Mouse (Mus musculus): ENCODE measurements at regions not wholly inside any gene's neighbourhood (a gene's known extent, or its start where the extent isn't known, plus 50 kb on each side); places are given as distances from the start of the nearest gene placed in this dataset.

- Histone ChIP-seq H3K9me3 (ENCODE audit: control insufficient read depth, low read length) (no peaks in the 10 kb centered on the region), H3K9ac (ENCODE audit: low read length) (no peak overlapping the region), H3K4me2 (replicated peaks; ENCODE audit: low read depth) (no peak overlapping the region), H3K36me3 (ENCODE audit: control insufficient read depth, insufficient read depth, low read length) (no peaks in the 10 kb centered on the region), H3K4me1 (replicated peaks; ENCODE audit: control insufficient read depth, insufficient read depth) (no peaks in the 10 kb centered on the region), H3K27me3 (ENCODE audit: control insufficient read depth, insufficient read depth, low read length) (no peaks in the 10 kb centered on the region), H3K27ac (replicated peaks) (peak overlapping the region; percentile 5), H3K4me3 (ENCODE audit: low read depth, low read length) (no peak overlapping the region)
- DNase-seq (ENCODE audit: low spot score), result no peak
- 93% methylated on average over 3 of the region's 3 CpGs for WGBS
- TF ChIP-seq CTCF (IDR thresholded peaks at IDR 0.05; ENCODE audit: low read depth) (no peak), EP300 (optimal IDR thresholded peaks at IDR 0.05) (no peak)
- no peak for ATAC-seq (ENCODE audit: low FRiP score, low TSS enrichment)
These were observed 62.5 kb upstream of the Hpgd start for GRCm38 (mm10) chr8:56231930-56232329.

GRCm38 (mm10) chr8:56232552-56232951 is 61.8 kb upstream of the Hpgd start:
- DNase-seq (ENCODE audit: low spot score), result no peak
- peak; percentile 80 for ATAC-seq (ENCODE audit: low FRiP score, low TSS enrichment)
- no peaks in the 10 kb centered on the region for H3K27me3 ChIP-seq (ENCODE audit: control insufficient read depth, insufficient read depth, low read length)
- WGBS, result 35% methylated on average over 3 of the region's 3 CpGs
- H3K4me3 ChIP-seq (ENCODE audit: low read depth, low read length), result no peak overlapping the region
- H3K27ac ChIP-seq (replicated peaks), result peak overlapping the region; percentile 5
- H3K36me3 ChIP-seq (ENCODE audit: control insufficient read depth, insufficient read depth, low read length), result no peaks in the 10 kb centered on the region
- no peak overlapping the region for H3K4me2 ChIP-seq (replicated peaks; ENCODE audit: low read depth)
- TF ChIP-seq CTCF (IDR thresholded peaks at IDR 0.05; ENCODE audit: low read depth) (no peak), EP300 (optimal IDR thresholded peaks at IDR 0.05) (no peak)
- H3K9ac ChIP-seq (ENCODE audit: low read length), result no peak overlapping the region
- H3K9me3 ChIP-seq (ENCODE audit: control insufficient read depth, low read length), result no peaks in the 10 kb centered on the region
- no peaks in the 10 kb centered on the region for H3K4me1 ChIP-seq (replicated peaks; ENCODE audit: control insufficient read depth, insufficient read depth)

GRCm38 (mm10) chr8:56233816-56234215 is 60.6 kb upstream of the Hpgd start:
- no peaks in the 10 kb centered on the region for H3K9me3 ChIP-seq (ENCODE audit: control insufficient read depth, low read length)
- no peak for DNase-seq (ENCODE audit: low spot score)
- no peak overlapping the region for H3K9ac ChIP-seq (ENCODE audit: low read length)
- no peaks in the 10 kb centered on the region for H3K36me3 ChIP-seq (ENCODE audit: control insufficient read depth, insufficient read depth, low read length)
- H3K4me3 ChIP-seq (ENCODE audit: low read depth, low read length), result no peak overlapping the region
- no peaks in the 10 kb centered on the region for H3K27me3 ChIP-seq (ENCODE audit: control insufficient read depth, insufficient read depth, low read length)
- TF ChIP-seq EP300 (optimal IDR thresholded peaks at IDR 0.05), result no peak
- TF ChIP-seq CTCF (IDR thresholded peaks at IDR 0.05; ENCODE audit: low read depth), result no peak
- no peaks in the 10 kb centered on the region for H3K4me1 ChIP-seq (replicated peaks; ENCODE audit: control insufficient read depth, insufficient read depth)
- no peak overlapping the region for H3K4me2 ChIP-seq (replicated peaks; ENCODE audit: low read depth)
- no peak overlapping the region for H3K27ac ChIP-seq (replicated peaks)
- WGBS, result 63% methylated on average over 5 of the region's 5 CpGs
- ATAC-seq (ENCODE audit: low FRiP score, low TSS enrichment), result no peak

GRCm38 (mm10) chr8:56234238-56234637 is 60.1 kb upstream of the Hpgd start:
- ATAC-seq (ENCODE audit: low FRiP score, low TSS enrichment) (no peak), DNase-seq (ENCODE audit: low spot score) (no peak)
- H3K4me3 ChIP-seq (ENCODE audit: low read depth, low read length), result no peak overlapping the region
- no peaks in the 10 kb centered on the region for H3K9me3 ChIP-seq (ENCODE audit: control insufficient read depth, low read length)
- no peak overlapping the region for H3K9ac ChIP-seq (ENCODE audit: low read length)
- no peaks in the 10 kb centered on the region for H3K4me1 ChIP-seq (replicated peaks; ENCODE audit: control insufficient read depth, insufficient read depth)
- 77% methylated on average over 2 of the region's 2 CpGs for WGBS
- no peak overlapping the region for H3K4me2 ChIP-seq (replicated peaks; ENCODE audit: low read depth)
- no peaks in the 10 kb centered on the region for H3K27me3 ChIP-seq (ENCODE audit: control insufficient read depth, insufficient read depth, low read length)
- no peaks in the 10 kb centered on the region for H3K36me3 ChIP-seq (ENCODE audit: control insufficient read depth, insufficient read depth, low read length)
- TF ChIP-seq CTCF (IDR thresholded peaks at IDR 0.05; ENCODE audit: low read depth) (no peak), EP300 (optimal IDR thresholded peaks at IDR 0.05) (no peak)
- H3K27ac ChIP-seq (replicated peaks), result no peak overlapping the region

- 66% methylated on average over 3 of the region's 3 CpGs for WGBS
- ATAC-seq (ENCODE audit: low FRiP score, low TSS enrichment), result no peak
- H3K27me3 ChIP-seq (ENCODE audit: control insufficient read depth, insufficient read depth, low read length), result no peaks in the 10 kb centered on the region
These were observed 51.1 kb upstream of the Hpgd start for GRCm38 (mm10) chr8:56243330-56243729.

More at GRCm38 (mm10) chr8:56243330-56243729, 51.1 kb upstream of the Hpgd start:
- Histone ChIP-seq H3K4me2 (replicated peaks; ENCODE audit: low read depth) (no peak overlapping the region), H3K4me3 (ENCODE audit: low read depth, low read length) (no peak overlapping the region), H3K9me3 (ENCODE audit: control insufficient read depth, low read length) (no peaks in the 10 kb centered on the region), H3K9ac (ENCODE audit: low read length) (no peak overlapping the region), H3K27ac (replicated peaks) (no peak overlapping the region), H3K36me3 (ENCODE audit: control insufficient read depth, insufficient read depth, low read length) (no peaks in the 10 kb centered on the region), H3K4me1 (replicated peaks; ENCODE audit: control insufficient read depth, insufficient read depth) (no peaks in the 10 kb centered on the region)
- DNase-seq (ENCODE audit: low spot score), result no peak
- TF ChIP-seq CTCF (IDR thresholded peaks at IDR 0.05; ENCODE audit: low read depth) (no peak), EP300 (optimal IDR thresholded peaks at IDR 0.05) (no peak)
